Mouse (Mus musculus) spleen, adult 2 months (tissue): ENCODE measurements around the gene Xcr1.

Source experiments
- CTCF ChIP-seq: fragments of 200-500 bp; IDR thresholded peaks from 2 replicates; pipeline ENCODE4 v1.5.1; 2011; ENCODE audit warnings: mild to moderate bottlenecking, inconsistent platforms; ENCODE audit not compliant: insufficient read depth, insufficient read length, insufficient replicate concordance; ENCODE audit errors: extremely low read depth
- POLR2A ChIP-seq: fragments of 200-500 bp; IDR thresholded peaks from 2 replicates; pipeline ENCODE4 v1.6.1; 2011; ENCODE audit warnings: low read depth, low read length, inconsistent platforms

DNA sequence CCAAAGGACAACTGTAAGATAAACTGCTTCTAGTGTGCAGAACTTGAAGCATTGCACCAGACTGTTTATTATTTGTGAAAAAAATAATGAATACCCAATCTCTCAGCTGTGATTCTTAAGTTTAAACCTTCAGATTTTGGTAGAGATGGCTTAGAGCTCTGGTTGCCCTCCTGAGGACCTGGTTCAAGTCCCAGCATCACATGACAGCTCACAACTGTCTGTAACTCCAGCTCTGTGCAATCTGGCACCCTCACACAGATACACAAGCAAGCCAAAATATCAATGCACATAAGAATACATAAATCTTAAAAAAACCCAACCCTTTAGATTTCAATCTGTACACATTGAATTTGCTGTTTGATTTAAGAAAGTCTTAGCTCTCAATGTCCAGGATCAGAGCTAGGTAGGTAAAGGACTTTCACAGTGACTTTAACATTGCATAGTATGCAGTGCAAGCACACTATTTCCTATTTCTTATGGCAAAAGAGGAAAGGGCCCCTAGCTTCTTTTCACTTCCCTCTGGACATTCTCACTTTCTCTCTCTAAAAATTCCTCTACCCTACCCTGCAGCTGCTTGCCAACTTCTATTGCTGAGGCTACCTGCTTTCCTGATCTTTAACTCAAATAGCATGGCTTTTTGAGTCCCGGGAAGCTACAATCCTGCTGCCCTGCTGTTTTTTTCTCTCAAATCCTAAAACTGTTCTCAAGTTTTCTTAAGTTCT is 1.2 kb upstream of the Xcr1 start:
- no peak for TF ChIP-seq CTCF
- TF ChIP-seq POLR2A: no peak
